ENCODE assay signal across 13 mouse cellular contexts in the genomic region with DNA sequence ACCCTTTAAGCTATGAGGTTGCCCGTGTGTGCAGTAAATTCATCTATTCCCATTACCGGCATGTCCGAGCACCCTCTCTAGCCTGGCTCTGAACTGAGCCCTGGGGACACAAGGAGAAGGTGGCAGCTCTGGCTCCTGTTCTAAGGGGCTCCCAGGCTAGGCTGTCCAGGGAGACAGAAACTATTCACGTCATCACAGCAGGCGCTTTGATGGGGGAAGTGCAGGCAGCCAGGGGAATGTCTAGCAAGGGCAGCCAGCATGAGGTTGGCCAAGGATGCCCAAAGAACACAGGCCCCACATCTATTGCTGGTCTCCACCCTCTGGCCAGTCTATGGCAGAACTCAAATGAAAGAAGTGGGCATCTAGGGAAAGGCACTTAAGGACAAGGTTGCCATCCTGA. TPM values are rescaled to one million over a fixed set of nuclear protein-coding genes. Genes with fewer than 3 reads are reported as not detected.
DNase-seq lines count a peak whose midpoint lies in the region; ATAC-seq and TF ChIP-seq lines count a peak whose summit lies in the region.
"Had no signal": no experiment of that assay in that cellular context is flagged by ENCODE, and none has a peak within 500 bp of the region (broad histone marks: within the 10 kb centered on the region; RNA-seq: fewer than 3 reads in every experiment).

No protein-coding gene starts in this region.

- no peak overlapping the region for H3K9ac ChIP-seq in forebrain, embryonic 15.5 days (replicated peaks)
- peak overlapping the region; percentile 97 for H3K9ac ChIP-seq in hindbrain, embryonic 12.5 days
- H3K9ac ChIP-seq: liver, postnatal 0 days; stomach, embryonic 15.5 days had no signal

- H3K9me3 ChIP-seq in forebrain, embryonic 15.5 days, result no peaks in the 10 kb centered on the region
- no peaks in the 10 kb centered on the region for H3K9me3 ChIP-seq in hindbrain, embryonic 12.5 days (replicated peaks)
- H3K9me3 ChIP-seq: stomach, embryonic 15.5 days had no signal

- H3K27me3 ChIP-seq in forebrain, embryonic 15.5 days, result no peaks in the 10 kb centered on the region
- no peaks in the 10 kb centered on the region for H3K27me3 ChIP-seq in hindbrain, embryonic 12.5 days
- H3K27me3 ChIP-seq in myocyte (ENCODE audit: control insufficient read depth, insufficient read depth, insufficient read length), result no peaks in the 10 kb centered on the region
- H3K27me3 ChIP-seq: stomach, embryonic 15.5 days had no signal

- DNase-seq in heart, adult 11 months, result peak; percentile 97
- no peak for DNase-seq in heart, postnatal 36 days
- DNase-seq in left cerebral cortex, adult 9 months (ENCODE audit: low spot score in 2 of 2), result no peak
- DNase-seq in right cerebral cortex, postnatal 25 days, result no peak
- no peak for DNase-seq in thymus, postnatal 10 days (ENCODE audit: low spot score in 2 of 2)
- DNase-seq: gastrocnemius, postnatal 25 days; kidney, adult 8-10 months; liver, postnatal 0 days; right cerebral cortex, adult 18-20 months had no signal

- H3K36me3 ChIP-seq in forebrain, embryonic 15.5 days, result peaks cover 25% of the 10 kb centered on the region
- peaks cover 42% of the 10 kb centered on the region for H3K36me3 ChIP-seq in hindbrain, embryonic 12.5 days
- peaks cover 8% of the 10 kb centered on the region for H3K36me3 ChIP-seq in myocyte (ENCODE audit: control insufficient read depth, insufficient read depth)

- intact Hi-C loops in heart, postnatal 36 days (cut with DNase I), result no loop called here

- H3ac ChIP-seq in myocyte (ENCODE audit: control insufficient read depth, insufficient read length), result no peak overlapping the region

- H3K27ac ChIP-seq in forebrain, embryonic 15.5 days (replicated peaks), result 0 out of 2 replicates have a peak overlapping the region, but pooled peaks have one; percentile 12
- H3K27ac ChIP-seq in hindbrain, embryonic 12.5 days, result peak overlapping the region; percentile 96

- no peak overlapping the region for H3K4me3 ChIP-seq in forebrain, embryonic 15.5 days
- no peak overlapping the region for H3K4me3 ChIP-seq in hindbrain, embryonic 12.5 days
- H3K4me3 ChIP-seq in myocyte, result no peak overlapping the region
- H3K4me3 ChIP-seq: stomach, embryonic 15.5 days had no signal

- no peak for ATAC-seq in forebrain, embryonic 15.5 days (replicated peaks)
- no peak for ATAC-seq in hindbrain, embryonic 12.5 days (ENCODE audit: low FRiP score)
- ATAC-seq: liver, postnatal 0 days had no signal

- no peak for TF ChIP-seq POLR2A in myocyte (IDR thresholded peaks at IDR 0.05; ENCODE audit: insufficient read length, low read depth)

- 51% methylated on average over 5 of the region's 5 CpGs for whole genome bisulfite sequencing in forebrain, embryonic 15.5 days
- 58% methylated on average over 5 of the region's 5 CpGs for WGBS in hindbrain, embryonic 12.5 days

- peaks cover 63% of the 10 kb centered on the region for H3K79me2 ChIP-seq in myocyte (ENCODE audit: control insufficient read depth, insufficient read depth)

- H3K4me2 ChIP-seq in forebrain, embryonic 15.5 days (replicated peaks), result no peak overlapping the region
- peak overlapping the region; percentile 99 for H3K4me2 ChIP-seq in hindbrain, embryonic 12.5 days (replicated peaks)
- peak overlapping the region; percentile 95 for H3K4me2 ChIP-seq in myocyte (ENCODE audit: low read depth)
- H3K4me2 ChIP-seq: stomach, embryonic 15.5 days had no signal

- peaks cover 59% of the 10 kb centered on the region for H3K4me1 ChIP-seq in forebrain, embryonic 15.5 days
- H3K4me1 ChIP-seq in hindbrain, embryonic 12.5 days, result peaks cover 67% of the 10 kb centered on the region

TF ChIP-seq in myocyte, 11 proteins besides CTCF, POLR2A, EP300 and RAD21:
- peak; percentile 18 for TF ChIP-seq POLR2AphosphoS2 (IDR thresholded peaks at IDR 0.05; ENCODE audit: insufficient read length, low read depth)
- no peak for TF ChIP-seq CEBPB (IDR thresholded peaks at IDR 0.05; ENCODE audit: insufficient read depth, poor library complexity, severe bottlenecking)
- no peak for TF ChIP-seq REST (IDR thresholded peaks at IDR 0.05; ENCODE audit: insufficient read depth, insufficient read length)
- TF ChIP-seq MYOG (IDR thresholded peaks at IDR 0.05; ENCODE audit: control insufficient read depth in 1 of 3, insufficient read depth in 1 of 3, insufficient read length in 2 of 3, low read depth in 2 of 3), result no peak

RNA-seq across cellular contexts. Expression of gene Pcbp4, which starts 4.8 kb away (rescaled TPM):
- 10 to 100 TPM; 72.8 to 73.4 TPM for total RNA-seq in heart, postnatal 36 days (2021)
- 251 and 266 TPM in 2 replicates for polyA plus RNA-seq in forebrain, embryonic 15.5 days (2015; fragmentation: Nextera tagmentation; extraction: Ambion mirVana)
- 308 and 309 TPM in 2 replicates for polyA plus RNA-seq in hindbrain, embryonic 12.5 days (2016; fragmentation: Nextera tagmentation; extraction: Ambion mirVana)
- polyA plus RNA-seq in myocyte (2012; fragmentation: generic; extraction: Trizol), result 274 TPM

RNA-seq across cellular contexts. Expression of gene Gpr62, which starts 7.8 kb away (rescaled TPM):
- not detected for total RNA-seq in heart, postnatal 36 days (2021)
- 0.64 and 0.75 TPM in 2 replicates for polyA plus RNA-seq in forebrain, embryonic 15.5 days (2015; fragmentation: Nextera tagmentation; extraction: Ambion mirVana)
- 0.41 and 0.68 TPM in 2 replicates for polyA plus RNA-seq in hindbrain, embryonic 12.5 days (2016; fragmentation: Nextera tagmentation; extraction: Ambion mirVana)
- 0.46 TPM for polyA plus RNA-seq in myocyte (2012; fragmentation: generic; extraction: Trizol)
- polyA plus RNA-seq: liver, postnatal 0 days had no signal

RNA-seq across cellular contexts. Expression of gene Abhd14a, which starts 10.4 kb away (rescaled TPM):
- total RNA-seq in heart, postnatal 36 days (2021), result 10 to 100 TPM; 20.9 to 25.1 TPM
- 64.8 and 68.5 TPM in 2 replicates for polyA plus RNA-seq in forebrain, embryonic 15.5 days (2015; fragmentation: Nextera tagmentation; extraction: Ambion mirVana)
- polyA plus RNA-seq in hindbrain, embryonic 12.5 days (2016; fragmentation: Nextera tagmentation; extraction: Ambion mirVana), result 37.5 and 39.7 TPM in 2 replicates
- polyA plus RNA-seq in myocyte (2012; fragmentation: generic; extraction: Trizol), result 19.2 TPM

RNA-seq across cellular contexts. Expression of gene Abhd14b, which starts 10.7 kb away (rescaled TPM):
- 1 to 10 TPM; 7.2 to 8.3 TPM for total RNA-seq in heart, postnatal 36 days (2021)
- 5.6 and 6.9 TPM in 2 replicates for polyA plus RNA-seq in forebrain, embryonic 15.5 days (2015; fragmentation: Nextera tagmentation; extraction: Ambion mirVana)
- polyA plus RNA-seq in hindbrain, embryonic 12.5 days (2016; fragmentation: Nextera tagmentation; extraction: Ambion mirVana), result 7.6 and 8.5 TPM in 2 replicates
- polyA plus RNA-seq in myocyte (2012; fragmentation: generic; extraction: Trizol), result 4.2 TPM

RNA-seq across cellular contexts. Expression of gene Rrp9, which starts 17.8 kb away (rescaled TPM):
- 10 to 100 TPM; 24.9 to 27.7 TPM for total RNA-seq in heart, postnatal 36 days (2021)
- polyA plus RNA-seq in forebrain, embryonic 15.5 days (2015; fragmentation: Nextera tagmentation; extraction: Ambion mirVana), result 57.9 and 60.9 TPM in 2 replicates
- 42.7 and 52.2 TPM in 2 replicates for polyA plus RNA-seq in hindbrain, embryonic 12.5 days (2016; fragmentation: Nextera tagmentation; extraction: Ambion mirVana)
- polyA plus RNA-seq in myocyte (2012; fragmentation: generic; extraction: Trizol), result 69.4 TPM
